Mouse (Mus musculus) c-Kit-positive CD71-positive TER-119-negative erythroid progenitor cells, embryonic 14.5 days (primary cell): ENCODE results near the gene Ddb2.

Experiments used
- DNase-seq: peaks from one replicate; pipeline ENCODE4 v3.0.0-alpha.2; 2013; ENCODE audit warnings: low read depth

The Ddb2 gene

GRCm38 (mm10) chr2:91187431-91187830 lies 49.4 kb downstream of the Ddb2 start:
- DNase-seq, result no peak

GRCm38 (mm10) chr2:91186208-91186607 lies 50.6 kb downstream of the Ddb2 start:
- no peak for DNase-seq

- no peak for DNase-seq
Observed at GRCm38 (mm10) chr2:91183711-91184405, 52.9 kb downstream of the Ddb2 start, which contains the start of gene Madd. Gene Madd (minus strand): TSS chr2:91183837.

- DNase-seq, result peak; percentile 98
Observed at GRCm38 (mm10) chr2:91183148-91183513, 53.7 kb downstream of the Ddb2 start.

- DNase-seq, result no peak
Observed at GRCm38 (mm10) chr2:91182405-91183147, 54.2 kb downstream of the Ddb2 start.

- no peak for DNase-seq
Observed at GRCm38 (mm10) chr2:91182016-91182404, 54.8 kb downstream of the Ddb2 start.

- no peak for DNase-seq
Observed at GRCm38 (mm10) chr2:91180706-91181105, 56.1 kb downstream of the Ddb2 start.

GRCm38 (mm10) chr2:91179825-91180224 lies 57.0 kb downstream of the Ddb2 start:
- DNase-seq, result no peak

- no peak for DNase-seq
Observed at GRCm38 (mm10) chr2:91176234-91176633, 60.5 kb downstream of the Ddb2 start.

- DNase-seq, result no peak
Observed at GRCm38 (mm10) chr2:91175490-91175889, 61.3 kb downstream of the Ddb2 start.

- DNase-seq, result no peak
Observed at GRCm38 (mm10) chr2:91169587-91170322, 67.0 kb downstream of the Ddb2 start.

GRCm38 (mm10) chr2:91167629-91168028 lies 69.2 kb downstream of the Ddb2 start:
- DNase-seq, result no peak

- peak; percentile 44 for DNase-seq
Observed at GRCm38 (mm10) chr2:91164991-91165390, 71.8 kb downstream of the Ddb2 start.

GRCm38 (mm10) chr2:91163532-91163931 lies 73.2 kb downstream of the Ddb2 start:
- no peak for DNase-seq

- DNase-seq, result no peak
Observed at GRCm38 (mm10) chr2:91162952-91163351, 73.8 kb downstream of the Ddb2 start.
